In the genomic region with DNA sequence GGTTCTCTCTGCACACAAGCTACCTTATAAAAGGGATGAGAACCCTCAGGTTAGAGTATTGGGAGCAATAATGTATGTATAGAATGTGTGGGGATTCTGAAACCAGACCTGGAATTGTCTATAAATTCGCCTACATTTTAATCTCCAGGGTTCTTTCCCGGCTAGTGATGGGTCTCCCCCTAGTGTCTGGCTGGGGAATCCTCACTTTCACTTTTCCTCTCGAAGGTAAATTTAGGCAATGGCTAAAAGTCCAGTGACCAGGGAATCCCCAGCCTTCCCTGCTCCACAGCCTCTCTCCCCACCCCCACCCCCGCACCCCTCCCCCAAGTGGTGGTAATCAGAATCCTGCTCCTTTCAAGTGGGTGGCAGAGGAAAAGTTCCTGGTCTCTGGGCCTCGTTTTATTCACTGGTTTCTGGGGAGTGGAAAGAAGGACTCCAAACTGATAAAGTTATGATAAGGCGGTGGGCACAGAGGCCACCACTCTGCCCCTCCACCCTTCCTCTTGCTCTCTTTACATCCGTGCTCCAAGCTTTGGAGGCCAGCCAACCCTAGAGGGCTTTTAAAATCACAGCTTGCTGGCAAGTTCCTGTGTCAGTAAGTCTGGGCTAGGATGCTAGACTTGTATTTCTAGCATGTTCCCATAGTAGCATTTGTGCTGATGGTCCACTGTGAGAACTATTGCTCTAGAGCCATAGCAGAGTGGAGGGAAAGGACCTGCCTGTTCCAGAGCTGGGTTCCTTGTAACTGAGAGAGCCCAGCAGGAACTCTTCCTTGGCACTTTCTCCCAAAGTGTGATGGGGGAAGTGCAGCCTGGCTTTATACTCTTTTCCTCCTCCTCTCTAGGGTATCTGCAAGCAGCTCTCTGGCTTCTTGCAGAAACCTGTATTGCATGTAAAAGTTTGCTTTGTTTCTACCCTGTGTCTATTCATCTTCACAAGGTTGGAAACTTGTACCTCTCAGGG, we compare ENCODE assay signal across 8 mouse cellular contexts. TPM values are rescaled to one million over a fixed set of nuclear protein-coding genes. Genes with fewer than 3 reads are reported as not detected.
DNase-seq lines count a peak whose midpoint lies in the region; ATAC-seq and TF ChIP-seq lines count a peak whose summit lies in the region.

No protein-coding gene starts in this region.

- peak overlapping the region; percentile 63 for H3K4me2 ChIP-seq in liver, embryonic 14.5 days (ENCODE audit: low read depth)
- H3K4me2 ChIP-seq in neural tube, embryonic 15.5 days, result peak overlapping the region; percentile 30

- no peak for TF ChIP-seq EP300 in liver, embryonic 14.5 days (IDR thresholded peaks at IDR 0.05; ENCODE audit: low read depth)

- TF ChIP-seq POLR2A in brain, embryonic 14.5 days (IDR thresholded peaks at IDR 0.05; ENCODE audit: borderline replicate concordance, extremely low read depth, insufficient read depth, insufficient read length, poor library complexity, severe bottlenecking), result no peak

- no peak overlapping the region; the same call in 1 of the 2 replicates for H3K4me3 ChIP-seq in layer of hippocampus, adult 2 months
- H3K4me3 ChIP-seq in liver, embryonic 14.5 days (ENCODE audit: insufficient read depth in 1 of 2, low read depth in 2 of 2, low read length in 2 of 2), result no peak overlapping the region
- H3K4me3 ChIP-seq in neural tube, embryonic 15.5 days (replicated peaks), result no peak overlapping the region; the same call in 1 of the 2 replicates

- ATAC-seq in liver, embryonic 14.5 days (ENCODE audit: insufficient read depth), result no peak
- ATAC-seq in neural tube, embryonic 15.5 days (ENCODE audit: low FRiP score), result no peak
- ATAC-seq in monocyte, adult 5-6 weeks (replicated peaks; ENCODE audit: insufficient number of reproducible peaks, low FRiP score, low TSS enrichment, poor library complexity, severe bottlenecking), result no peak

- peaks cover 31% of the 10 kb centered on the region for H3K27me3 ChIP-seq in liver, embryonic 14.5 days (ENCODE audit: control insufficient read depth, insufficient read depth, low read length)
- peaks cover 26% of the 10 kb centered on the region for H3K27me3 ChIP-seq in neural tube, embryonic 15.5 days (replicated peaks)

- peak; percentile 53 to 56 for DNase-seq in layer of hippocampus, adult 2 months (ENCODE audit: low spot score in 2 of 2)
- no peak for DNase-seq in layer of hippocampus, postnatal 36 days
- peak; percentile 61 for DNase-seq in brain, embryonic 14.5 days (ENCODE audit: low read depth)
- peak; percentile 35 for DNase-seq in forelimb bud, embryonic 11.5 days (ENCODE audit: low read depth, low spot score)
- DNase-seq in kidney, adult 8-10 months, result peak; percentile 50 to 67
- DNase-seq in liver, embryonic 14.5 days (ENCODE audit: low read depth in 3 of 3, low spot score in 3 of 3), result peak in 1 of 3 experiments; percentile 5

- H3K9ac ChIP-seq in liver, embryonic 14.5 days (replicated peaks), result no peak overlapping the region
- no peak overlapping the region for H3K9ac ChIP-seq in neural tube, embryonic 15.5 days (replicated peaks)

- H3K4me1 ChIP-seq in liver, embryonic 14.5 days (replicated peaks; ENCODE audit: control insufficient read depth in 2 of 2, insufficient read depth in 2 of 2, low read length in 1 of 2), result peaks cover 0 to 3% of the 10 kb centered on the region in 2 experiments; a peak in 1 of 4 replicates
- peaks cover 36% of the 10 kb centered on the region for H3K4me1 ChIP-seq in neural tube, embryonic 15.5 days

- WGBS in liver, embryonic 14.5 days (ENCODE audit: insufficient replicate concordance), result 5% methylated on average over 7 of the region's 7 CpGs
- WGBS in neural tube, embryonic 15.5 days, result 10% methylated on average over 7 of the region's 7 CpGs

- H3K36me3 ChIP-seq in liver, embryonic 14.5 days (replicated peaks; ENCODE audit: control insufficient read depth, insufficient read depth, low read depth), result no peaks in the 10 kb centered on the region
- H3K36me3 ChIP-seq in neural tube, embryonic 15.5 days, result no peaks in the 10 kb centered on the region

- peak overlapping the region; percentile 57; the same call in 1 of the 2 replicates for H3K27ac ChIP-seq in layer of hippocampus, adult 2 months
- H3K27ac ChIP-seq in liver, embryonic 14.5 days, result no peak overlapping the region
- H3K27ac ChIP-seq in neural tube, embryonic 15.5 days (replicated peaks), result no peak overlapping the region

- peak; percentile 76 for TF ChIP-seq CTCF in layer of hippocampus, adult 2 months (conservative IDR thresholded peaks at IDR 0.05)
- peak; percentile 68; the same call in 1 of the 2 replicates for TF ChIP-seq CTCF in brain, embryonic 14.5 days (IDR thresholded peaks at IDR 0.05; ENCODE audit: borderline replicate concordance, extremely low read depth, insufficient read depth, insufficient read length)
- TF ChIP-seq CTCF in liver, embryonic 14.5 days (IDR thresholded peaks at IDR 0.05; ENCODE audit: low read depth), result peak; percentile 46; the same call in 1 of the 2 replicates

- H3K9me3 ChIP-seq in liver, embryonic 14.5 days (ENCODE audit: control insufficient read depth, low read length), result no peaks in the 10 kb centered on the region
- H3K9me3 ChIP-seq in neural tube, embryonic 15.5 days (replicated peaks), result no peaks in the 10 kb centered on the region

RNA-seq across cellular contexts. Expression of a gene that starts 1.7 kb away (rescaled TPM):
- 10 to 100 TPM; 17.2 to 18.4 TPM for total RNA-seq in layer of hippocampus, adult 2 months (2021)
- 10 to 100 TPM; 17.6 to 18.5 TPM for total RNA-seq in layer of hippocampus, postnatal 36 days (2021)
- polyA plus RNA-seq in brain, embryonic 14.5 days (2012; rRNA removed), result 1.9 and 3.3 TPM in 2 replicates
- 2.1 TPM in 2 replicates for polyA plus RNA-seq in liver, embryonic 14.5 days (2012; rRNA removed)
- 3.6 and 3.7 TPM in 2 replicates for polyA plus RNA-seq in liver, embryonic 14.5 days (2014; fragmentation: Nextera tagmentation; extraction: Ambion mirVana)
- polyA plus RNA-seq in neural tube, embryonic 15.5 days (2015; fragmentation: Nextera tagmentation; extraction: Ambion mirVana), result 5.6 and 15.8 TPM in 2 replicates
- total RNA-seq in monocyte, adult 5-6 weeks (2017), result 231 to 259 TPM (median 238 TPM) in 3 replicates

RNA-seq across cellular contexts. Expression of a gene that starts 32.7 kb away (rescaled TPM):
- total RNA-seq in layer of hippocampus, adult 2 months (2021), result 1 to 10 TPM; 2.1 to 3.2 TPM
- 1 to 10 TPM; 1.6 to 2.7 TPM for total RNA-seq in layer of hippocampus, postnatal 36 days (2021)
- 1.2 and 1.8 TPM in 2 replicates for polyA plus RNA-seq in brain, embryonic 14.5 days (2012; rRNA removed)
- polyA plus RNA-seq in liver, embryonic 14.5 days (2012; rRNA removed), result 6.1 and 6.4 TPM in 2 replicates
- polyA plus RNA-seq in liver, embryonic 14.5 days (2014; fragmentation: Nextera tagmentation; extraction: Ambion mirVana), result 4.9 and 5.7 TPM in 2 replicates
- 0.88 and 3.7 TPM in 2 replicates for polyA plus RNA-seq in neural tube, embryonic 15.5 days (2015; fragmentation: Nextera tagmentation; extraction: Ambion mirVana)
- total RNA-seq in monocyte, adult 5-6 weeks (2017), result 8.7 to 31.8 TPM (median 21.0 TPM) in 3 replicates

Comparison
In these comparisons a context has a peak if more than half of its experiments do, and no peak if none do; other contexts are left out.
1. DNase-seq: peak in layer of hippocampus, adult 2 months (2 of 2), brain, embryonic 14.5 days (single experiment), forelimb bud, embryonic 11.5 days (single experiment) and kidney, adult 8-10 months (2 of 2); none in layer of hippocampus, postnatal 36 days (0 of 2).
2. RNA of a gene that starts 1.7 kb away (total RNA-seq): 231 to 259 TPM in monocyte, adult 5-6 weeks; 17.6 to 18.5 TPM in layer of hippocampus, postnatal 36 days and 17.2 to 18.4 TPM in layer of hippocampus, adult 2 months; every median in the first group is over 10 times any median in the second.
3. Peak in every context shown above with its lines, with median percentiles within 50 percentile points of each other: CTCF ChIP-seq.